Mouse (Mus musculus) spleen, postnatal 36 days (tissue): ENCODE results near the gene Rela.
A peak's percentile ranks its signal among the peaks of the same experiment; 100 is the strongest.

ENCODE experiments used
- DNase-seq, 2 experiments: peaks; one replicate each; pipeline ENCODE4 v3.0.0; 2022; ENCODE audit warnings: low spot score in 2 of 2, mixed read lengths in 1 of 2

Rela gene

GRCm38 (mm10) chr19:5636036-5636570 is 1.2 kb upstream of the Rela start:
- DNase-seq = no peak

- no peak for DNase-seq
Measured at GRCm38 (mm10) chr19:5636571-5637041, 677 bp upstream of the Rela start.

GRCm38 (mm10) chr19:5638416-5639005 is 1.2 kb downstream of the Rela start:
- DNase-seq = no peak

- no peak for DNase-seq
Measured at GRCm38 (mm10) chr19:5640339-5640738, 3.1 kb downstream of the Rela start.

GRCm38 (mm10) chr19:5641021-5641420 is 3.7 kb downstream of the Rela start:
- no peak for DNase-seq

- DNase-seq = no peak
Measured at GRCm38 (mm10) chr19:5641641-5642040, 4.4 kb downstream of the Rela start.

GRCm38 (mm10) chr19:5645280-5645679 is 8.0 kb downstream of the Rela start:
- DNase-seq = no peak

GRCm38 (mm10) chr19:5646731-5647330 is 9.5 kb downstream of the Rela start:
- no peak for DNase-seq

GRCm38 (mm10) chr19:5647791-5648190 is 10.5 kb downstream of the Rela start:
- DNase-seq = no peak

- DNase-seq = peak; percentile 88 to 90
Measured at GRCm38 (mm10) chr19:5648401-5649297, 11.4 kb downstream of the Rela start.

- DNase-seq = peak in 1 of 2 experiments; percentile 52
Measured at GRCm38 (mm10) chr19:5649298-5649741, 12.0 kb downstream of the Rela start.

GRCm38 (mm10) chr19:5651502-5652274 is 14.4 kb downstream of the Rela start:
- DNase-seq = no peak

GRCm38 (mm10) chr19:5652570-5652969 is 15.3 kb downstream of the Rela start:
- no peak for DNase-seq

GRCm38 (mm10) chr19:5653969-5654719 is 16.9 kb downstream of the Rela start:
- DNase-seq = no peak

- no peak for DNase-seq
Measured at GRCm38 (mm10) chr19:5654720-5655298, 17.5 kb downstream of the Rela start.

- DNase-seq = peak; percentile 88
Measured at GRCm38 (mm10) chr19:5660942-5661751, 23.9 kb downstream of the Rela start.

- DNase-seq = peak; percentile 91 to 92
Measured at GRCm38 (mm10) chr19:5662310-5662709, 25.0 kb downstream of the Rela start.

- DNase-seq = peak; percentile 97 to 98
Measured at GRCm38 (mm10) chr19:5662981-5663913, 26.0 kb downstream of the Rela start, which contains the start of gene Sipa1. Gene Sipa1 (minus strand): TSS chr19:5663707.
